Mouse (Mus musculus) E14TG2a.4 (cell line): Measurements from ENCODE around the gene Rln1.

ENCODE experiments used
- H3K27me3 ChIP-seq: 2 replicates; pipeline ENCODE4 v1.6.1; 2014; ENCODE audit warnings: low read length, control low read depth; ENCODE audit not compliant: insufficient read depth
- H3K36me3 ChIP-seq: 2 replicates; pipeline ENCODE4 v1.6.1; 2014; ENCODE audit warnings: low read length, control low read depth; ENCODE audit not compliant: insufficient read depth
- H3K4me1 ChIP-seq: replicated peaks from 2 replicates; pipeline ENCODE4 v1.6.1; 2014; ENCODE audit warnings: low read depth, low read length, control low read depth
- H3K4me3 ChIP-seq: replicated peaks from 2 replicates; pipeline ENCODE4 v1.5.1; 2014; ENCODE audit warnings: mild to moderate bottlenecking, low read length
- H3K9me3 ChIP-seq: 2 replicates; pipeline ENCODE4 v1.6.1; 2014; ENCODE audit warnings: low read length, control low read depth
- CTCF ChIP-seq: conservative IDR thresholded peaks from 2 replicates; pipeline ENCODE4 v1.5.1; 2014; ENCODE audit warnings: low read length
- NANOG ChIP-seq: IDR thresholded peaks from 2 replicates; pipeline ENCODE4 v1.6.1; 2014; ENCODE audit warnings: borderline replicate concordance, low read length, mixed read lengths
- POU5F1 ChIP-seq: IDR thresholded peaks from 2 replicates; pipeline ENCODE4 v1.6.1; 2014; ENCODE audit warnings: low read length, borderline replicate concordance

Gene Rln1

DNA sequence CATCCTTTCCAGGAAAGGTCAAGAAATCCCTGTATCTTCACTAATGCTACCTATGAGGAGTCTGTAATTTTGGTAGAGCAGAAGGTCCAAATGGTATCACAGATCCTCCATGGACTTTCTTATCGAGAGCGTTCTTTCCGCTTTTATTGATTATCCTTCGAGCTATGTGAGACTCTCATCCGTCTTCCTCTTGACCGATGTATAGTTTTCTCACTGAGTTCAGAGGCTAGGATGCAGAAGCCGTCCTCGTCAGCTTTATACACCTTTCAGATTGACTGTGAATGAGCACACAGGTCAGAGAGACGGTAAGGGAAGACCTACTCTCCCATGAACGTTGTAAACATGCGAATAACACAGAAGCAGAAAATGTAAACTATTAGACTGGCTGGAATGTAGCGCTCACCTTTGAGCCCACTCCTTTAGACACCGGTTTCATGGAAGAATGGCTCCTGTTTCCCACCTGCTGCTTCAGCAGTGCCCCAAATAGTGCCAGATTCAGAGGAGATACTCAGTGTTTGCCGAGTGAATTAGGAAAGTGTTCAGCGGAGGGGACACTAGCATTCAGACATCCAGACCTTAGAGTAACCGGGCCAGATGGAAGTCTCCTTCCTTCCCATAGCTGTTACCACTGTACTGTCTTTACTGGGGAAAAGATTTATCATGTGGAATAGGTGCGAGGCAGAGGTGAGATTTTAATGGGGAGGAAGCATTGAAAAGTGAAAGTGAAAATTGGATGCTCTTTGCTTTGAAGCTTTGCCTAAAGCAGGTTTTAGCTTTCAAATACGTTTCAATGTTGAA, 37.0 kb upstream of the Rln1 start:
- no peaks in the 10 kb centered on the region for H3K36me3 ChIP-seq
- peaks cover 12% of the 10 kb centered on the region for H3K27me3 ChIP-seq
- H3K9me3 ChIP-seq, result no peaks in the 10 kb centered on the region
- H3K4me3 ChIP-seq, result no peak overlapping the region
- peaks cover 14% of the 10 kb centered on the region for H3K4me1 ChIP-seq
- TF ChIP-seq NANOG, result no peak
- TF ChIP-seq POU5F1, result no peak
- TF ChIP-seq CTCF, result no peak

DNA sequence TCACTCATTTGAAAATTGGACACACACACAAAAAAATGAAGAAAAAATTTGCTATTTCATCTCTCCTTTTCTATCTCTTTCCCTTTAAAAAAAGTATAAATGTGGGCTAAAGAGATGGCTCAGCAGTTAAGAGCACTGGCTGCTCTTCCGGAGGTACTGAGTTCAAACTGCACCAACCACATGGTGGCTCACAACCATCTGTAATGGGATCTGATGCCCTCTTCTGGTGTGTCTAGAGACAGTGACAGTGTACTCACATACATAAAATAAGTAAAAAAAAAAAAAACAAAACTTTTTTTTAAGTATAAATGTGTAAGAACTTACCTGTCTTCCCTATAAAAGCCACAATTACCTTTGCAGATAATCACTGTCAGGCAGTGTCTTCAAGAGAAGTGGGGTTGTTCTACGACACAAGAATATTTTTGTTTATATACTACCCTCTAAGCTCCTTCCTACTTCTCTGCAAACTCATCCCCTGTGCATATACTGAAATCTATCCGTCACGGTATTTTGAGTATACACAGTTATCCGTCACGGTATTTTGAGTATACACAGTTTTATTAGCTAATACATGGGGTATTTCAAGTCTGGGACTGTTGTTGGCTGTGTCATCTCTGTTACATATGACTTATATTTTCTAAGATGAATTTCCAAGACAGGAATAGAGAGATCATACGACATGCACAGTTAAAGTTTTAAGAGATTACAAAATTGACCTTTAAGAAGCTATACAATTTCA, 36.2 kb upstream of the Rln1 start:
- Histone ChIP-seq H3K27me3 (peaks cover 16% of the 10 kb centered on the region), H3K9me3 (no peaks in the 10 kb centered on the region), H3K4me1 (peaks cover 12% of the 10 kb centered on the region), H3K4me3 (no peak overlapping the region), H3K36me3 (no peaks in the 10 kb centered on the region)
- TF ChIP-seq NANOG (no peak), POU5F1 (no peak), CTCF (no peak)

- no peak overlapping the region for H3K4me3 ChIP-seq
- H3K27me3 ChIP-seq, result peaks cover 16% of the 10 kb centered on the region
- H3K4me1 ChIP-seq, result peaks cover 16% of the 10 kb centered on the region
- H3K9me3 ChIP-seq, result no peaks in the 10 kb centered on the region
- TF ChIP-seq CTCF (no peak), POU5F1 (no peak), NANOG (no peak)
- no peaks in the 10 kb centered on the region for H3K36me3 ChIP-seq
Measured at GRCm38 (mm10) chr19:29370112-29370511, 35.6 kb upstream of the Rln1 start.

- Histone ChIP-seq H3K4me3 (no peak overlapping the region), H3K27me3 (peaks cover 23% of the 10 kb centered on the region), H3K9me3 (no peaks in the 10 kb centered on the region), H3K4me1 (peaks cover 26% of the 10 kb centered on the region), H3K36me3 (no peaks in the 10 kb centered on the region)
- TF ChIP-seq NANOG (no peak), CTCF (no peak), POU5F1 (no peak)
Measured at GRCm38 (mm10) chr19:29368671-29369309, 34.3 kb upstream of the Rln1 start.

- TF ChIP-seq CTCF (no peak), POU5F1 (no peak), NANOG (no peak)
- Histone ChIP-seq H3K9me3 (no peaks in the 10 kb centered on the region), H3K36me3 (no peaks in the 10 kb centered on the region), H3K4me3 (no peak overlapping the region), H3K27me3 (peaks cover 23% of the 10 kb centered on the region), H3K4me1 (peaks cover 22% of the 10 kb centered on the region)
Measured at GRCm38 (mm10) chr19:29368041-29368440, 33.6 kb upstream of the Rln1 start.

DNA sequence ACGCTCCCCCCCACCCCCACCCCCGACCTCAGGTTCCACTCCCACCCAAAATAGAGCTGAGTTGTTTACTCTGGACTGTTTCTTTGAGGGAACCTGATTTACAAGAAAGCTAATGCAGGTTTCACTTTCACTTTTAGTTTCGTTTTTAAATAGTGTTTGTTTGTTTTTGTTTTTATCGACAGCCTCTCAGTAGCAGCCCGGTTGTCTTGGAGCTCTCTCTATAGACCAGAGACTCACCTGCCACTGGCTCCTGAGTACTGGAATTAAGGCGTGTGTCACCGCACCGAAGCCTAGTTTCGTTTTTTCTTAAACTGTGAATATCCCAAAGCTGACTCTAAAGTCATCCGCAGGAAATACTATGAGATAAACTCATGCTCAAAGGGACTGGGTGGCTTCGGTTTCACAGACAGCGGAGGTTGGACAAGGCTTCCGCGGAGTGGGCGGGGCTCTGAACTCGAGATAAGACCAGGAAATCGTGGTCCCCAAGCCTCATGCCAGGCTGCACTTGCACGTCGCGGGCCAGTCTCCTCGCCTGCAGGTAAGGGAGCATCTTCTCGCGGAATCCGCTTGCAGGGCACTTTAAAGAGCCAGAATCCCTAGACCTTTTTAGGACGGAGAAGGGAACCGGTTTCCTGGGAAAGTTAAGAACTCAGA, 32.6 kb upstream of the Rln1 start, which contains the start of the genes Plgrkt and Cd274:
TSS of gene Plgrkt (minus strand) at position 422 of the 654 bp plus-strand sequence.
TSS of gene Cd274 (plus strand) at position 487 of the 654 bp plus-strand sequence.
- H3K36me3 ChIP-seq, result no peaks in the 10 kb centered on the region
- H3K9me3 ChIP-seq, result no peaks in the 10 kb centered on the region
- TF ChIP-seq POU5F1 (no peak), NANOG (no peak), CTCF (no peak)
- peak within 1 kb of the TSS; percentile 43 for H3K4me3 ChIP-seq
- H3K4me1 ChIP-seq, result peaks cover 27% of the 10 kb centered on the region
- peaks cover 23% of the 10 kb centered on the region for H3K27me3 ChIP-seq

GRCm38 (mm10) chr19:29366226-29366968, 31.9 kb upstream of the Rln1 start:
- Histone ChIP-seq H3K36me3 (no peaks in the 10 kb centered on the region), H3K27me3 (peaks cover 23% of the 10 kb centered on the region), H3K9me3 (no peaks in the 10 kb centered on the region), H3K4me1 (peaks cover 31% of the 10 kb centered on the region), H3K4me3 (no peak overlapping the region)
- no peak for TF ChIP-seq POU5F1
- no peak for TF ChIP-seq CTCF
- no peak for TF ChIP-seq NANOG

- TF ChIP-seq CTCF, result no peak
- no peak for TF ChIP-seq POU5F1
- no peak for TF ChIP-seq NANOG
- no peaks in the 10 kb centered on the region for H3K9me3 ChIP-seq
- H3K4me3 ChIP-seq, result no peak overlapping the region
- no peaks in the 10 kb centered on the region for H3K36me3 ChIP-seq
- H3K4me1 ChIP-seq, result peaks cover 37% of the 10 kb centered on the region
- H3K27me3 ChIP-seq, result peaks cover 23% of the 10 kb centered on the region
Measured at GRCm38 (mm10) chr19:29365105-29365504, 30.6 kb upstream of the Rln1 start.
